In the genomic region with DNA sequence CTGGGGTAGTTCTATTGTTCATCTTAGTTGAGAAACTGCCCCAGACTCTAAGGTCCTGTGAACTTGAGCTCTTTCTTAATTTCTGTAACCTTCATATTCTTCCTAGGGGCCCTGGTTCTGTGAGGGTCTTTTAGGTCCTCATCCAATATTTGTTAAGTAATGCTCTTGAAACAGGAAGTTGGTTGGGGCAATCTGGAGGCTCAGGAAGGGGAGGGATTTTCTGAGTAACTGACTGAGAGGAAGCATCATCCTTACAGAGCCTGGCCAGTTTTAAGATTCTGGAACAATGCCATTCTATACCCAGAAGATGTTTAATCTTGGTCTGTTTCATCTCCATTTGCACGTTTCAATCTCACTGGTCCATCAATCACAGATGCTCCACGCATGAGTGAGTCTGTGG, we compare ENCODE assay signal across 25 mouse cellular contexts.
DNase-seq lines count a peak whose midpoint lies in the region; ATAC-seq and TF ChIP-seq lines count a peak whose summit lies in the region.
"Had no signal": no experiment of that assay in that cellular context is flagged by ENCODE, and none has a peak within 500 bp of the region (broad histone marks: within the 10 kb centered on the region; RNA-seq: fewer than 3 reads in every experiment).

No protein-coding gene starts in this region.

- no peak overlapping the region for H3K9ac ChIP-seq in lung, embryonic 14.5 days
- H3K9ac ChIP-seq: embryonic facial prominence, embryonic 12.5 days; forebrain, embryonic 12.5 days; heart, embryonic 13.5 days; hindbrain, embryonic 12.5 days had no signal

- no peaks in the 10 kb centered on the region for H3K36me3 ChIP-seq in lung, embryonic 14.5 days (ENCODE audit: insufficient read depth)
- H3K36me3 ChIP-seq: embryonic facial prominence, embryonic 12.5 days; forebrain, embryonic 12.5 days; G1E; heart, embryonic 13.5 days; hindbrain, embryonic 12.5 days had no signal

- H3K4me1 ChIP-seq in lung, embryonic 14.5 days (ENCODE audit: insufficient read depth) = peaks cover 4% of the 10 kb centered on the region; the same call in 1 of the 2 replicates
- H3K4me1 ChIP-seq: embryonic facial prominence, embryonic 12.5 days; forebrain, embryonic 12.5 days; hindbrain, embryonic 12.5 days had no signal

- DNase-seq in lung, embryonic 14.5 days = peak; percentile 39
- no peak for DNase-seq in lung, postnatal 4 days
- DNase-seq in MN1 (ENCODE audit: low spot score) = peak; percentile 33
- DNase-seq in mesoderm, embryonic 11.5 days (ENCODE audit: low read depth, low spot score) = peak; percentile 2
- no peak for DNase-seq in left cerebral cortex, adult 9 months (ENCODE audit: low spot score in 2 of 2)
- no peak for DNase-seq in spleen, adult 12 weeks (ENCODE audit: low spot score)
- DNase-seq: adrenal gland, postnatal 14 days; B cell, adult 2 months; cerebellum, adult 11-12 months; cerebellum, adult 9-10 months; cerebellum, postnatal 36 days; gastrocnemius, postnatal 14 days; heart, postnatal 36 days had no signal

- no peak for TF ChIP-seq CTCF in lung, embryonic 14.5 days (IDR thresholded peaks at IDR 0.05; ENCODE audit: low read depth)

- no peak overlapping the region for H3K4me3 ChIP-seq in lung, embryonic 14.5 days (ENCODE audit: low read depth, low read length)
- H3K4me3 ChIP-seq: embryonic facial prominence, embryonic 12.5 days; forebrain, embryonic 12.5 days; heart, embryonic 13.5 days; hindbrain, embryonic 12.5 days had no signal

- H3K27ac ChIP-seq in lung, embryonic 14.5 days (ENCODE audit: low read depth) = no peak overlapping the region
- H3K27ac ChIP-seq: embryonic facial prominence, embryonic 12.5 days; forebrain, embryonic 12.5 days; heart, embryonic 13.5 days; hindbrain, embryonic 12.5 days had no signal

- no peak for ATAC-seq in lung, embryonic 14.5 days (ENCODE audit: insufficient read depth)
- peak; percentile 58 for ATAC-seq in common myeloid progenitor, adult 5-6 weeks (replicated peaks; ENCODE audit: low read depth, poor library complexity, severe bottlenecking)
- ATAC-seq: activated CD4-positive, CD25-positive, alpha-beta regulatory T cell, adult 4 months; CD4-positive, CD25-positive, alpha-beta regulatory T cell, adult 4 months; forebrain, embryonic 16.5 days; hindbrain, embryonic 16.5 days; inflammation-experienced regulatory T-cells, adult 6 months; Patski had no signal

- 24% methylated on average over 2 of the region's 2 CpGs for WGBS in lung, embryonic 14.5 days

- no peaks in the 10 kb centered on the region for H3K9me3 ChIP-seq in lung, embryonic 14.5 days (ENCODE audit: low read depth, low read length)
- H3K9me3 ChIP-seq: embryonic facial prominence, embryonic 12.5 days; forebrain, embryonic 12.5 days; heart, embryonic 13.5 days; hindbrain, embryonic 12.5 days had no signal

- no peaks in the 10 kb centered on the region for H3K27me3 ChIP-seq in lung, embryonic 14.5 days (ENCODE audit: insufficient read depth, low read length)
- H3K27me3 ChIP-seq: embryonic facial prominence, embryonic 12.5 days; forebrain, embryonic 12.5 days; heart, embryonic 13.5 days; hindbrain, embryonic 12.5 days; Patski had no signal

- no peak overlapping the region for H3K4me2 ChIP-seq in lung, embryonic 14.5 days
- H3K4me2 ChIP-seq: embryonic facial prominence, embryonic 12.5 days; forebrain, embryonic 12.5 days; heart, embryonic 13.5 days; hindbrain, embryonic 12.5 days had no signal

Comparison
In these comparisons a context has a peak if more than half of its experiments do, and no peak if none do; other contexts are left out.
1. DNase-seq: peak in lung, embryonic 14.5 days (single experiment), MN1 (single experiment) and mesoderm, embryonic 11.5 days (single experiment); none in lung, postnatal 4 days (0 of 2), left cerebral cortex, adult 9 months (0 of 2) and spleen, adult 12 weeks (single experiment).